Mouse (Mus musculus) left cerebral cortex, postnatal 10 days (tissue): ENCODE results near the gene Gadd45gip1. TPM values are rescaled to one million over a fixed set of nuclear protein-coding genes. Genes with fewer than 3 reads are reported as not detected.
A peak's percentile ranks its signal among the peaks of the same experiment; 100 is the strongest.

Source experiments
- DNase-seq, 2 experiments: peaks; one replicate each; pipeline ENCODE4 v3.0.0; 2021 to 2022; ENCODE audit warnings: low spot score in 2 of 2, mixed read lengths in 1 of 2; ENCODE audit errors: extremely low spot score in 1 of 2
- intact Hi-C: fragments of 180-260 bp; cut with DNase I; formaldehyde crosslinking; loops from one replicate; pipeline ENCODE4 v1.15.1; 2025
- total RNA-seq, 2 experiments: library from RNA; stranded (reverse); gene quantifications; 2 replicates each; pipeline ENCODE4 v1.2.3; 2021

Gadd45gip1 gene
- total RNA-seq, 2 experiments from 2014 or later, result 20.6 to 21.3 TPM

GRCm38 (mm10) chr8:84793791-84794485 is 37.4 kb upstream of the Gadd45gip1 start:
- peak; percentile 76 to 84 for DNase-seq

GRCm38 (mm10) chr8:84794486-84794885 is 36.8 kb upstream of the Gadd45gip1 start:
- intact Hi-C loops, result no loop called here
- DNase-seq, result peak in 1 of 2 experiments; percentile 59

More at GRCm38 (mm10) chr8:84793791-84794485, 37.4 kb upstream of the Gadd45gip1 start:
- intact Hi-C loops, result no loop called here

DNA sequence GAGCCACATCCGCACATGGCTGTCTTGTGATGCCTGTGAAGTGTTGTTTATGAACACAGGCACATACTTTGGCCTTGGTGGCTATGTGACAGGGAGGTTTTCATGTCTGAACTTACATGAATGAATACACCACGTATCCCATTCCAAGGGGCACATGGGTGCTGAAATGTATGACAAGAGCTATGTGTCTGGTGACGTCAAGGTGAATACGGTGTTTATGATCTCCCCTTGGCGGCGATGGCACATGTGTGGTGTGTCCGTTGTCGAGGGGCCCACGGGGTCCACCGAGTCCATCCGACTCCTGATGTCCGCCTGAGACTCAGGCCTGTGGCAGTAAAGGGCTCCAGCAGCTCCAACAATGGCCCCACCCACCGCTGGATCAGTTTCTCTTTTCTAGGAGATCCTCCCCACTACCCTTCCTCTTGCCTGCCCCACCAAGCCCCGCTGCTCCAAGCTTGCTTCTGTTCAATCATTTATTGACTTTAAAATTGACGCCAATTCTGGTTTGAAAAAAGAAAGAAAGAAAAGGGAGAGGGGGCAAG is 34.0 kb upstream of the Gadd45gip1 start:
- DNase-seq, result peak in 1 of 2 experiments; percentile 34
- intact Hi-C loops, result no loop called here

GRCm38 (mm10) chr8:84797971-84798370 is 33.4 kb upstream of the Gadd45gip1 start:
- peak in 1 of 2 experiments; percentile 45 for DNase-seq
- intact Hi-C loops, result no loop called here

- intact Hi-C loops, result loop anchor here (1.0 kb wide), 1 partner anchor 18 kb away; no protein-coding TSS in a partner anchor
- DNase-seq, result no peak
Observed at GRCm38 (mm10) chr8:84798446-84799135, 32.7 kb upstream of the Gadd45gip1 start.

DNA sequence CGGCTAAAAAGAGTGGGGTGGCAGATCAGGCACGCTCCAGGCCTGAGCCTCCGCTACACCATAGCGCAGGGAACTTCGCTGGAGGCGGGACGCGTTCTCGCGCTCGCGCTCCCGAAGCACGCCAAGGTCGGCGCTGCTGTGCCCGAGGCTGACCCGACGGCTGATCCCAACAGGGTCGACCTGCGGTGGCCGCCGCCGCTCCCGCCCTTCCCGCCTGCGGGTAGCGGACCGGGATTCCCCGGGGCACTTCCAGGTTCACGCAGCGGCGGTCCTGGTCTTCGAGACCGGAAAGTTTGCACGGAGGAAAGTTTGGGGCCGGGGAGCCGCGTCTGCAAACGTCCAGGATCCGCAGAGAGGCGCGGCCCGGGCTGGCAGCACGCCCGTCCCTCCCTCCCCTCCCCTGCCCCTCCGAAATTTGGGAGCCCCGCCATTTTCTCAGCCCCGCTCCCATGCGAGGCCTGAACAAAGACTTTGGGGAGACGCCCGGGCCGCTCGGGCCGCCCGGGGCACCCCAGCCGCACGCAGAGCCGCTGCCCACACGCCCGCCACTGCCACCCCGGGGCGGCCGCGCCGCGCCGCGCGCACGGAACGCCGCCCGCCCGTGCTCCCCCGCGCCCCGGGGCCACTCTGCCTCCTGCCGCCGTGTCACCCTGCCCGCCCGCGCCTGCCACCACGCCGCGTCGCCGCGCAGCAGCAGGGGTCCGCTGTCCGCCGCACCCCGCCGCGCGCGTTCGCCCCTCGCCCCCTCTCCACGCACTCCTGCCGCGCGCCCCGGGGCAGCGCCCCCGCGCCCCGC is 32.0 kb upstream of the Gadd45gip1 start:
- peak in 1 of 2 experiments; percentile 78 for DNase-seq
- intact Hi-C loops, result loop anchor here (1.0 kb wide), 1 partner anchor 19 kb away; no protein-coding TSS in a partner anchor

- DNase-seq, result peak in 1 of 2 experiments; percentile 82
- intact Hi-C loops, result loop anchor here (1.0 kb wide), 1 partner anchor 20 kb away; no protein-coding TSS in a partner anchor
Observed at GRCm38 (mm10) chr8:84799999-84800831, 31.1 kb upstream of the Gadd45gip1 start, which contains the start of gene Nfix. Gene Nfix (minus strand): TSS chr8:84800344.

GRCm38 (mm10) chr8:84806031-84806430 is 25.3 kb upstream of the Gadd45gip1 start:
- intact Hi-C loops, result no loop called here
- DNase-seq, result no peak

GRCm38 (mm10) chr8:84809109-84809940 is 22.0 kb upstream of the Gadd45gip1 start:
- DNase-seq, result no peak
- intact Hi-C loops, result no loop called here

GRCm38 (mm10) chr8:84809941-84810280 is 21.4 kb upstream of the Gadd45gip1 start:
- intact Hi-C loops, result loop anchor here (2.0 to 5.0 kb wide), 3 partner anchors 111 to 218 kb away; no protein-coding TSS in a partner anchor
- DNase-seq, result no peak

DNA sequence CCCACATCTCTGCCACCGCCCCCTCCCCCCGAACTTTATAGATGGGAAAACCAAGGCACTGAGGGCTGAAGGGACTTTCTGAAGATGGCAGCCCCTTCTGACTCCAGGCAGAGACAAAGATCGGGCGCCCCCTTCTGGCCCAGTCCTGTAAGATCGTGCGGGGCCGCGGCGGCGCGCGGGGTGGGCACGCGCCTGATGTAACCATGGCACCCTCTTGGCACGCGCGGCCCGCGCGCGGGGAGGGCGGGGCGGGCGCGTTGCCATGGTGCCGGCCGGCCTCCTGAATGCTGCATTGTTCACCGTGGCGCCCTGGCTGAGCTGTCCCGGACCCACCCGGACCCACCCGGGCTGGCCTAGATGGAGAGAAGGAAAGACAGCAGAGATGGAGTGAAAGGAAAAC is 20.4 kb upstream of the Gadd45gip1 start:
- DNase-seq, result peak; percentile 93 to 94
- intact Hi-C loops, result loop anchor here (2.0 to 5.0 kb wide), 3 partner anchors 112 to 219 kb away; no protein-coding TSS in a partner anchor

DNA sequence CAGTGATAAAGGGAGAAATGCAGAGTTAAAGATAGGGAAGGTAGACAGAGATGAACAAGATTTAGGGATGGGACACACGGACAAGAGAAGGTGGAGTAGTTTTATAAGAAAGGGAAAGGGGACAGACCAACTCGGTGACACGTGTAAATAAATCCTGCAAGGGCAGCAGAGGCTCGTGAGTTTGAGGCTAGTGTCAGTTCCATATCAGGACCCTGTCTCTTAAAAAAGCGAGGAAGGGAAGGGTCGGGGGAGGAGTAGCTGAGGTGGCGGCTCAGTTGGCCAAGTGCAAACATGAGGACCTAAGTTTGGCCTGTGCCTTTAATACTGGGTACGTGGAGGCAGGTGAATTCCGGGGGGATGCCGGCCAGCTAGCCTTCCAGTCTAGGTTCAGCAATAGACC is 20.0 kb upstream of the Gadd45gip1 start:
- intact Hi-C loops, result loop anchor here (2.0 to 5.0 kb wide), 3 partner anchors 113 to 219 kb away; no protein-coding TSS in a partner anchor
- DNase-seq, result no peak

GRCm38 (mm10) chr8:84813059-84813458 is 18.3 kb upstream of the Gadd45gip1 start:
- intact Hi-C loops, result loop anchor here (2.0 to 5.0 kb wide), 3 partner anchors 104 to 221 kb away; no protein-coding TSS in a partner anchor
- peak; percentile 82 to 84 for DNase-seq

GRCm38 (mm10) chr8:84813830-84814229 is 17.5 kb upstream of the Gadd45gip1 start:
- DNase-seq, result no peak

DNA sequence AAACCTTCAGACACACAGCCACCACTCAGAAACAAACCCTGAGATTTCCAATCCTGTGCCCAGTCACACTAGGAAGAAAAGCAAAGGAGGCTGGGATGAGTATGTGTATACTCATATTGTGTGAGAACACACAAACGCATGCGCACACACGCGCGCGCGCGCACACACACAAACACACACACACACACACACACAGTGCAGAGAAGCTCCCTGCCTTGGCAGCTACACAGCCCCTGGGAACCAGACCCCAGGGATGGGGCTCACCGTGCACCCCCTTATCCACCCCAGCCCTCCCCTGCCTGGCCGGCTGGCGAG is 17.1 kb upstream of the Gadd45gip1 start:
- DNase-seq, result no peak
- intact Hi-C loops, result loop anchor here (5.0 kb wide), 2 partner anchors 172 to 222 kb away; no protein-coding TSS in a partner anchor

More at GRCm38 (mm10) chr8:84813830-84814229, 17.5 kb upstream of the Gadd45gip1 start:
- intact Hi-C loops, result loop anchor here (2.0 to 5.0 kb wide), 3 partner anchors 105 to 222 kb away; no protein-coding TSS in a partner anchor

DNA sequence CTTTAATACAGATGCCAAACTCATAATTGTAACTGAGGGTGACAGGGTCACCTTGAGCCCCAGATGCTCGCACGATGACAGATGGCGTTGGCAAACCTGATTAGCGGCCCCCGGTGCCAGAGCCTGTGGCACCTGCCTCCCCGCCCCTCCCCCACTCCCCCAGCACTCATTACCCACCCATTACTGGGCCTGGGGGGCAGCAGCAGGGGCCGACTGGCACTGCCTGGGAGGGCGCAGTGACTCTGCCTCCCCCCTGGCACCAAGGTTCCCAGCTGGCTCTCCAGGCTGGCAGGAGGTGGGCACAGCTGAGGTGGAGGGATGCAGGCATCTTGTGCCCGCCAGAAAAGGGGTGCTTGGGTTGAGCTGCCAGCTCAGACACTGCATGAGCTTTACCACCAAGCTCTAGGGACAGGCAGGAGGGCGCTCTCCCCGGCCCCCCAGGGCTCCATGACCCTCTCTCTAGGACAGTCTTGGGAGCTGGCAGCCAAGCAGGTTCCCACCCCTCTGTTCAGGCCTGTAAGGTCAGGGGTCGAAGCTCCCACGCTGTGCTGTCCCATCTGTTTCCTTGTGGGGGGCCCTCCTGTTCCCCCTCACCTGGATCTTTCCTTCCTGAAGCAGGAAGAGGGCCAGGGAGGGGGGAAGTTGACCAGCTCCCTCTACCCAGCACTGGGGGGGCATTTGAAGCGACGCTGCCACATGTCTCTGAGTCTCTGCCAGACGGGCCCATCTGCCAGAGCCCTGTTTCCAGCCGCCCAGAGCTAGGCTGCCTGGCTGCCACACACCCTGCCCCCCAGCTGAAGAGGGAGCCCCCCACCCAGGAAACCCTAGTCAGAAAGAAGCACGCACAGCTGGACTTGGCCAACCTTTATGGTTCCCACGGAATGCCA is 16.5 kb upstream of the Gadd45gip1 start:
- intact Hi-C loops, result loop anchor here (5.0 kb wide), 2 partner anchors 172 to 222 kb away; no protein-coding TSS in a partner anchor

More for the DNA sequence above, 16.5 kb upstream of the Gadd45gip1 start:
- DNase-seq, result peak in 1 of 2 experiments; percentile 74
